Mouse (Mus musculus): ENCODE results near the gene Atf7.

The Atf7 gene

DNA sequence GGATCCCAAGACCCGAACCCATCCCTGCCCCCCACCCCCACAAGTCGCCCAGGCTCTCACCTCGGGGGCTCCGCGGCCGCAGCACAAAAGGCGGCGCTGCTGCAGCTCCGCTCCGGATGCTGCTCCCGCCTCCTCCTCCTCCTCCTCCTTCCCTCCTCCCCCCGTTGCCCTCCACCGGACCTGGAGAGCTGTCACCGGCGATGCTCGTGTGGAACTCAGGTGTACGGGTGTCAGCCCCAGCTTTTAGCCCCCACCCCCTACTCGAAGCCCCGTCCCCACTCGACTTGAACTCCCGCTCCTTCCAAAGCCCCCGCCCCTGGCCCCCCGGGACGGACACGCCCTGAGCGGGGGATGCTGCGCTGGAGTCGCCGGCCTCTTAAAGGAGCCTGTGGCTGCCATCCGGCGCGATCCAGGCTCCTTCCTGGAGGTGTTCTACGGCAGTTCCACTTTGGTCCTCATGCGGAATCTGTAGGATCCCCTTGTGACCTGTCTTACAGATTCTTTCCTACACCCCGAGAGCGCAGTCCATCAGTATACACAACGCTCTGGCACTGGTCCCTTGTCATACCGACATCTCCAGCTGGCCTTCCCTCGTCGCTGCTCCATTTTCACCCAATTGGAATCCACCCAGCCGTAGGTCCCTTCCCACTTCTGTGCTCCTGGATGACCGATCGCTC lies 108.4 kb downstream of the Atf7 start, which contains the start of gene Map3k12:
TSS of gene Map3k12 (minus strand) at position 337 of the 677 bp plus-strand sequence.
- peak in 1 of 2 experiments; percentile 76 for DNase-seq (ENCODE audit: low spot score in 2 of 2)

DNA sequence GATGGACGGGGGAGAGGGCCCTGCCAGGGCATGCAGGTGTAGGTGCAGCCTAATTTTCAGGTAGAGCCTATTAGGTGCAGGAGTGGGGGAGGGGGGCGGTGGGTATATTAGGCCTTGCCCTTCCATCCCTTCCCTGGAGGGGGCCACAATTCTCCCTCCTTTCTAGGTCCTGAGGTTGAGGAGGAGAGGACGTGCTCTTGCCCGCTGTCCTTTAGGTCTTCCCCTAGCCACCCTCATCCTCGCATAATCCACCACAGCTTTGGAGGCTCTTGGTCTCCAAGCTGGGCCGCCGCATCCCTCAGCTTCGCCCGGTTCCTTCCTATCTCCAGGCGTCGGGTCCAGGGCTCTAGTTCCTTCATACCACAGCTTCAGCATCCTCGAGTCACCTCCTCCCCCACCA lies 109.0 kb downstream of the Atf7 start:
- peak in 1 of 2 experiments; percentile 47 for DNase-seq (ENCODE audit: low spot score in 2 of 2)

DNA sequence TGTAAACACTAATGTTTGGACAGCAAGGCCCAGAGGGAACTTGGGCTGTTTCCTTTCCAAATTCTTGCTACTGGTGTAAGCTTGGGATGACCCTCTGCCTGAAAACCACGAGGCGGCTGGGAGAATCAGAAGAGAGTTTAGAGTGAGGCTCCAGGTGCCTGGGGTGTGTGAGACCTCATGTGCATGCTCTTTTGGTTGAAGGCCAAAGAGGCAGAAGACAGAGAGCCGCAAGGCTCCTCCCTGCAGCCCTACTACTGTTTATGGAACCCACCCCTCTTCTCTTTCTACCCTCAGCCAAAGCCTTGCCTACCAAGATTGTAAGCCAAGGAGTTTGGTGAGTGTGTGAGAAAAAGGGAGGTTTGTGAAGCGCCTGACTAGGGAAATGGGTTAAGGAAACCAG lies 109.5 kb downstream of the Atf7 start:
- DNase-seq (ENCODE audit: low spot score in 2 of 2) = no peak

DNA sequence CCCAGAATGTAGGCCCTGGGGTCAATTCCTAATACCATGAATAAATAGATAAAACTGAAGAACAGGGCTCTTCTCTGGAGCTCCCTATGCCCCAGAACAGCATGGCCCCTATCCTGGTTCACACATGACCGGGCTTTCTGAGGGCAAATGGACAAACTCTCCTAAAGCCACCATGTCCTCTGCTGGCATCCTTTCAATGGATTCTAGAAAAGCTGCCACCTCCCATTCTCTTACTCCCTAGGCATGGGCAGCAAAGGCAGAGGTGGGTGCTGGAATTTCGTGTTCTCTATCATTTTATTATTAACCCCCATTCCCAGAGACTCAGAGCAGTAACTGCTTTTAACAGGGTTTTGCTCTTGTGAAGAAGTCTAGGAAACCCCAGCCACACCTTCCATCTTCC lies 110.0 kb downstream of the Atf7 start:
- DNase-seq (ENCODE audit: low spot score in 2 of 2) = no peak

DNA sequence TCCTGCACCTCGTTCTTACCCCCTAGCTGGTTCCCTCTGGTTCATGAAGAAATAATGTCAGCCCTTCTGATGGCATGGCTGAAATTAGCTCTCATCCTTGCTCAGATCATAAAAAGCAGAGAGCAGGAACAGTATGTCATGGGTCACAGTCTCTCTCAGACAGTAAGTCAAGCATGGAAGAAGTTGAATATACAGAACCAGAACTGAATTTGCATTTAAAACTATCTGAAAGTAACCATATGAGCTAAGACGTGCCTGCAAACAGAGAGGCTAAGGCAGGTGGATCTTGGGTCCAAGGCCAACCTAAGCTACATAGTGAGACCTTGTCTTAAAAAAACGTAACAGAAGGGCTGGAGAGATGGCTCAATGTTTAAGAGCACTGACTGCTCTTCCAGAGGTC lies 112.3 kb downstream of the Atf7 start:
- no peak for DNase-seq (ENCODE audit: low spot score in 2 of 2)

DNA sequence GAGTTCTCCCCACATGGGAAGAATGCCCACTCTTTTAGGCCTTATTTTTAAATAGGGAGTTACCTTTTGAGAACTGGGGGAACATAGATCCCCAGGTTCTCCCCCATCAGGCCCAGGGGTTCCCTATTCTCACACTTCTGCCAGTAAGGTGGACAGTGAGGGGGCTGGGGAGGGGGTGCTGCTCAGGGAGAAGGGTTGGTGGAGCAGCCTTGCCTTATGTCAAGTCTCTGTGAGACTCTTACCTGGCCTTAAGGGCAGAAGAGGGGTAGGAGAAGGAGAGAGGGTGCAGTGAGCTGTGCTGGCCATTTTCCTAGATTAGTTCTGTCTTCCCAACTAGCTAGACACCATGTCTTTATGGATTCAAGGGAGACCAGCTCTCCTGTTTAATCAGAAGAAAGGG lies 112.8 kb downstream of the Atf7 start:
- DNase-seq (ENCODE audit: low spot score in 2 of 2) = no peak

DNA sequence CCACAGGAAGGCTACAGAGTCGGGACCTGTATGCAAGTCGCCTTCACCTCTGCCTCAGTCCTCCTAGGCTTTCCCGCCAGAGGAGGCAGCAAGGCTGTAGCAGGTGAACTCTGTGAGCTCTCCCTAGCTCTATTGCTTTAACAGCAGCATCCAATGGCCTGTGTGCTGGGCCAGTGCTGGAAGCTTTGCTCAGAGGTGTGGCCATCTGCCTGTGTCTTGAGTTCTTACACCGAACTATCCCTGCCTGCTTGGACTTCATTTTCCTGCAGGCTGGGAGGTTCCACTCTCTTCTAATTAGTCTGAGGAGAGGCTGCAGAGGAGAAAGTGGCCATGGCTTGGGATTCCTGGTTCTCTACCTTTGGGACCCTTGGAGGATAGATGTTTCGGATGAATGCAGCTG lies 113.3 kb downstream of the Atf7 start:
- DNase-seq (ENCODE audit: low spot score in 2 of 2) = no peak

DNA sequence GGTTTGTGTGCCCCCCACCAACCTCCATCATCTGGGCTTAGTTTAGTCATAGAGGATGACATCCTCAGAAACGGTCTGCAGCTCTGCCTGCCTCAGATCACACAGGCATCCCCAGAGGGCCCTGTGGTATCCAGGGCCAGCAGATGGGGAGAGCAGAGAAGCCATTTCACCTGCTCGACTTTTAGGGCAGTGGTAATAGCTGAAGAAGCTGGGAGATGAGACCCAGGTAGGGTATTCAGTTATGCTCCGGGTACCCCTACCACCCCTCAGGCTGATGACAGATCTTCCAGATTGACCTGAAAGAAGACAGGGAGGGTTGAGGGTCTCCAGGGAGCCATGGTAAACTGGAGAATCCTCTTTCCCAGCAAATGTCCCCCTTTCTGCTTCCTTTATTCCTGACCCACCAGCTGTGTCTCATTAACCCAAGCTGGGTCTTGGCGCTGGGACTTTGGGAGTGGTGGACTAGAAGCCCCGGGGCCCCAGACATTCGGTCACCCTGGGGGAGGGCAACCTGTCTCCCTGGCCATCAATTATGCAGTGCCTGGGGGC lies 113.9 kb downstream of the Atf7 start:
- DNase-seq (ENCODE audit: low spot score in 2 of 2) = no peak

DNA sequence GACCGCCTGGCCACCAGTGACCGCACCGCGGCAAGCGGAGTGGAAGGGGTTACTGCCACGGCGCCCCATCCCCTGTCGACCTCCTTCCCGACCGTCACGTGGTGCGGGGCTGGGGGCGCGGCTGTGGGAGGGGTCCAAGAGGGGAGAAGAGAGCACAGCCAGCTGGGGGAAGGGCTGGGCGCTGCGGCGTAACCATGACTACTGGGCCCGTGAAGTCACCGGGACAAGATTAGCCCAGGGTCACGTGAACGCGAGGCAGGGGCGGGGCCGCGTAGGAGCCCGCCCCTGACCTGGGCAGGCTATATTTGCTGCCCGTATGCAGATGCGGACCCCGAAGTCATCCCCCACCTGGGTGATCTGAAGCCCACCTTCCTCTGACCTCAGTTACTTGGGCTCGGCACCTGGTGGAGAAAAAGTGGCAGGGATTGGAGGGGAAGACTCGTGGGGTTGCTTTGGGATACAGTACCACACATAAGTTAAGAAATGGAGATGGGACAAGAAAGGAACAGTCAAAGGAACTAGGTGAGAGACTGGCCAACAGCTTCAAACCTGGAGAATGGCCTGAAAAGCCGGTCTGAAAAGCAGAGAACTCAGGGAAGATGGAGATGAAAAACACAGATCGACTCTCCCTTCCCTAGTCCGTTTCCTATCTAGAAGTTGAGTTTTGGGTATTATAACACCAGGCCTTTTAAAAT lies 114.5 kb downstream of the Atf7 start:
- DNase-seq (ENCODE audit: low spot score in 2 of 2) = peak; percentile 78 to 86

DNA sequence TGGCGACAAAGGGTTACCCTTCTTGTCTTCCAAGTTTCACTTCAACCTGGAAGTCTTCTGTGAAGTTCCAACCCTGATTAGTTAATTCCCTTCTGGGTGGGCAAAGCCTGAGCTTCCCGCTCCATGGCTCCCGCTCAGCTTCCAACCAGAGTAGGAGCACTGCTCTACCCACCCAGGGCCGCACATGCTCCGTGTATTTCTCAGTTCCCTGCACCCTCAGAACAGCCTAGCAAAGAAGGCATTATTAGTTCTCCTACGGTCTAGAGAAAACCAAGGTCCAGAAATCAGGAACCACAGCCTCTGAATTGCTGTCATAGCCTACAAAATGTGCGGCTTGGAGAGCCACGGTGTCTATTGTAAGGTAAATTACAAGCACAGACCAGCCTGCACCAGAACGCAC lies 115.2 kb downstream of the Atf7 start:
- DNase-seq (ENCODE audit: low spot score in 2 of 2) = no peak

DNA sequence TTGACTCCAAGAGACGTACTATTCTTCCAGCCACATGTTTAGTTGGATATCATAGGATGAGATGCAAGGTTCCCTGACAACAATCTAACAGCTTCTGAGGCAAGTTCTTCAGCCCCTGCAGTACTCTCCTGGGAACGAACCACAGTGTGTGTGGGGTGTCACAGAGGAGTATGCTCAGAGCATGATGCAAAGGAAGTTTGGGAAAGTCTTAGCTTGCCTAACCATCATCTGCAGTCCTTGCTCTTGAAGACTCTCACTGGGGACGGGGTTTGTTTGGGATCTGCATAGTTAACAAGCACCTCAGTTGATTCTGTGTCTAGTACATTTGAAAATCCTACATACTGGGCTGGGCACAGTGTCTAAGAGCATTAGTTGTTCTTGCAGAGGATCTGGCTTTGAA lies 116.9 kb downstream of the Atf7 start:
- DNase-seq (ENCODE audit: low spot score in 2 of 2) = no peak

DNA sequence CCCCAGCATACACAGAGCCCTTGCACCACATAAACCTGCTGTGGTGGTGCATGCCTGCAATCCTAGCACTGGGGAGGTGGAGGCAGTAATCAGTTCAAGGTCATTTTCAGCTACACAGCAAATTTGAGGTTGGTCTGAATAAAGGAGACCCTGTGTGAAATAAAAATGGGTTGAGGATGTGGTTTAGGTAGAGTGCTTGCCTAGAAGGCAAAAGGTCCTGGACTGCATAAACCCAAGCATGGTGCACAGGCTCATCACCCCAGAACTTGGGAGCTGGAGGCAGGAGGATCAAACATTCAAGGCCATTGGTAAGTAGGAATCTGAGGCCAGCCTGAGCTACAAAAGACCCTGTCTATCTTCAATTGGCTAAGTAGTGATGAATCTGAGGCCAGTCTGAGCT lies 117.7 kb downstream of the Atf7 start:
- DNase-seq (ENCODE audit: low spot score in 2 of 2) = no peak

DNA sequence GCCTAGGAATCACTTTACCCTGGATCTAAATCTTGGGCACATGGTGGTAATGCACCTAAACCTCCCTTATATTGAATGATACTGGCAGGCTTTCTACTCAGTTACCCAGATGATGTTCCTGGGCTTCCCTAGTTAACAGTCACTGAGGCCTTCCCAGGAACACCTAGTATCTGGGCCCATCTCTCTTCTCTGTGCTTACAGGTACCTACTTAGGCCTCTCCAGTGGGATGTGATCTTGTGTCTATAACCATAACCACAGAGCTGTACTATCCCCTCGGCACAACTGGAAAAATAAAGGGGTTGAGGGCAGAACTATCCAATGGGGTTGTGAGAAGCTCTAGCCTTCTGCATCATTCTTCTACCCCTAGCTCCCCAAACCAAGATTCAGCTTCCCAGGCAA lies 118.4 kb downstream of the Atf7 start:
- no peak for DNase-seq (ENCODE audit: low spot score in 2 of 2)

DNA sequence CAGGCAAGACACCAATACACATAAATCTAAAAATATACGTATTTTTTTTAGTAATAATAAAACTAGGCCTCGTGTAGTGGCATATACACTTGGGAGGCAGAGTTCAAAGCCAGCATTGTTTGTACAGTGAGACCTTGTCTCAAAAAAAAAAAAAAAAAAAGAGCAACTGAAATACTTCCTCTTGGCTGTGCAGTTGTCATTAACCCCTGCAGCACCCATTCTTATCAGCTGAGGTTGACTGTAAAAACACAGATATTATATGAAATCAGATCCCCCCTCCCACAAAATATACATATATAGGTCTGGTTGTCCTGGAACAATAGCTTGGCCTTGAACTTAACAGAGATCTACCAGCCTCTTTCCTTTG lies 118.8 kb downstream of the Atf7 start:
- no peak for DNase-seq (ENCODE audit: low spot score in 2 of 2)

DNA sequence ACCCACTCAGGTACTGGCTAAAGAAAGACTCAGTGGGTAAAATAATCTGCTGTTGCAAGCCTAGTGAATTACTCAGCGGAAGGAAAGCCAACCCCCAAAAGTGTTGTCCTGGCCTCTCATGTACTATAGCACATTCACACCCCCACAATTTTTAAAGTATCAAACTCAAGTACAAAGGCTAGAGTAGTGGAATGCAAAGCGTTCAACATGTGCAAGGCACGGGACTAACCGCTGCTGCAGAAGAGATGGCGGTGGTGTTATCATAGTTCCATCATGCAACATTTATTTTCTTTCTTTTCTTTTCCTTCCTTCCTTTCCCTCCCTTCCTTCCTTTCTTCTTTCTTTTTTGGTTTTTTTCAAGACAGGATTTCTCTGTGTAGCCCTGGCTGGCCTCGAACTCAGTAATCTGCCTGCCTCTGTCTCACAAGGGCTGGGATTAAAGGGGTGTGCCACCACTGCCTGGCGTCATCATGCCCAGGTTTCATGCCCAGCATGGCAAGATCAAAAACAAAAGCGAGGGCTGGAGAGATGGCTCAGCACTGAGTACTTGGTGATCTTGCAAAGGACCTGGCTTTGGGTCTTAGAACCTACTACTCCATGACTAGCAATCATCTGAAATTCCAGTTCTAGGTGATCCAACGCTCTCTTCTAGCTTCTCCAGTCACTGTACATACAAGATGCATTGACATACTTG lies 119.3 kb downstream of the Atf7 start:
- DNase-seq (ENCODE audit: low spot score in 2 of 2) = no peak

DNA sequence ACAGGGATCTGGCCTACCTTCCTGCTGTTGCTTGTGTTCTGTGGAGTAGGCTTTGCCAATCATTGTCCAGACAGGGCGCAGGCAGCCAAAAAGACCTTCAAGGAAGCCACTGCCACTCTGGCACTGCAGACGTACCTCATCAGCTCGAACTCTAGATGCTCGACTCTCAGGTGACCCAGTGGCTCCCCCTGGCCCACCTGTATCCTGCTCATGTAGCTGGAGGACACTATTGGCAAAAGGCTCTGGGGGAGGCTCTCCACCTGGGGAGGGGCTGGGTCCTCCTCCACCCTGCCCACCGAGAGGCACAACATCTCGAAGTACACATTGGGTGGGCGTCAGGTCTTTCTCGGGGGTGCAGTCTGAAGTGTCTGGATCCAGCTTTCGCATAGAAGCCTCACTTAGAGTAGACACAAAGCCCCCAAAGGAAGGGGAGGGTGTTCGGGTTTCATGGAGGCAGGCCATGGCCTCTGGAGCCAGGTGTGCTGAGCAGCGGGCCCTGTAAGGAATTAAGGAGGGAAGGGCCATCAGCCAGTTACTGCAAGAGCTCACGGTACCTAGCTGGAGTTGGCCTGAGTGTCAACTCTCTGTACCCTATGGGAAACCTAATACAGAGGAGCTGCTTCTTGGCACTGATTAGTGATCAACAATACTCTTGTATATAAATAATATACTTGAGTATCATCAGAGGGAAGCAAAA lies 120.0 kb downstream of the Atf7 start:
- no peak for DNase-seq (ENCODE audit: low spot score in 2 of 2)

DNA sequence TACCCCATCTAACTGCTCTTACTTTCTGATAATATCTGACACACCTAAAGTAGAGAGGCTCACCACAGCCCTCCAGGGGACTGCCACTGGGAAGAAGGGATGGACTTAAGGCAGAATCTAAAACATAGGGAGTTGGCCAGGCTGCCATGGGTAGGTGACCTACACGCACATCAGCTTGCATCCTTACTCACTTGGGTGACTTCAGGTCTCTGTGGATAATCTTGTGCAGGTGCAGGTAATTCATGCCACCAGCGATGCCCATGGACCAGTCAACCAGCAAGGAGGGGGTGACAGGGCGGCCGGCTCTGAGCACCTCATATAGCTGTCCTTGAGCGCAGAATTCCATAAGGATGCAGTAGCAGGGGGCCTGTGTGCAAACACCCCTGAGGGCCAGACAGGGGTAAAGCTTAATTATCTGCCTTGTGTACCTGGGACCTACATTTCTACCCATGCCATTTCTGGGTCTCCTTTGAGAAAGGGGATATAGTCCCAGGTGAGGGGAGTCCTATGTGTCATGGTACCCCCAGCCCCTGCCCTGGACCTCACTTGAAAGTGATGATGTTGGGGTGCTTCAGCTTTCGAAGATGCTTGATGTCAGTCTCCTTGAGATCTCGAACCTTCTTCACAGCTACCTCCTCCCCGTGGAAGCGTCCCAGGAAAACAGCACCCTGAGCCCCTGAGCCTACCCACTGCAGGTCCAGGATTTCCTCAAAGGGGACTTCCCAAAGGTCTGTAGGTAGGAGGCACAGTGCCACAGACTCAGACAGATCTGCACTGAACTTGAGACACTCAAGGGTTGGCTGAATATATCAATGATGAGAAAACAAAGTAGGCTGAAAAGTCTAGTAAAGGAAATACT lies 121.1 kb downstream of the Atf7 start:
- no peak for DNase-seq (ENCODE audit: low spot score in 2 of 2)

DNA sequence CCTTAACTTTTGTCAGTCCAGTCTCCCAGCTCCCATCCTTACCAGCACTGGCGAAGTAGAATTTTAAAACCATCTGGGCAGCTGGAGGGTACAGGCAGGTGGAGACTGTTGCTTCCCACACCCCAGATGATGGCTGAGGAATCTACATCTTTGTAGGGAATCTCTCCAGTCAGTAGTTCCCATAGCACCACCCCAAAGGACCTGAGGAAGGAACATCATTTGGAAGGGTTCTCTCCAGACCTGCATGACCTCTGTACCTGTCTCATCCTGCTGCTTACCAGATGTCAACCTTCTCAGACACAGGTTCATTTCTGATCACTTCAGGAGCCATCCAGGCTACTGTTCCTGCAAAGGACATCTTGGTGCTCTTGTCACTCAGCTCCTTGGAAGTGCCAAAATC lies 121.8 kb downstream of the Atf7 start, which contains the start of gene Gm10337:
TSS of gene Gm10337 (plus strand) at position 276 of the 400 bp plus-strand sequence.
- no peak for DNase-seq (ENCODE audit: low spot score in 2 of 2)

DNA sequence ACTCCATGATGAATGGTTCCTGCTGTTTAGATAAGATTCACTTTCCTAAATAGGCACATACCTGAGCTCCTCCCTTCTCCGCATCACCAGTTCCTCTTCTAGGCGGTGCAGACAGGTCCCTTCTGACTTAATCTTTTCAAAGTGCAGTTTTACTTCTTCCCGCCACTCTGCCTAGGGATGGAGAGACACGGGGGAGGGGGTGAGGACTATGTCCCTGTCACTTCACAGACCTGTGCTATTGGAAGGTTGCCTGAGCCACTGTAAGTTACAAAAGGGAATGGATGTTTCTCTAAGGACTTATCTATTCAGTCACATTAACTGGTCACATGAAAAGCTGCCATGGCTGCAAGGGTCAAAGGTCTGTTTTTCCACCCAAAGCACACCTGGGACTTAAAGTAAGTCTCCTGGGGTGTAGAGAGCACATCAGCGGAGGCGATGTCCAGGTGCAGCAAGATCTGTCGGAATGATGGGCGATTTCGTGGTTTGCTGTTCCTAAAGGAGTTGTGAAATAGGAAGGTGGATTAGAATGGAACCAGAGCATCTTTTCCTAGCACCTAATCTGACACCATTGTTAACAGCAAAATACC lies 122.9 kb downstream of the Atf7 start:
- no peak for DNase-seq (ENCODE audit: low spot score in 2 of 2)

DNA sequence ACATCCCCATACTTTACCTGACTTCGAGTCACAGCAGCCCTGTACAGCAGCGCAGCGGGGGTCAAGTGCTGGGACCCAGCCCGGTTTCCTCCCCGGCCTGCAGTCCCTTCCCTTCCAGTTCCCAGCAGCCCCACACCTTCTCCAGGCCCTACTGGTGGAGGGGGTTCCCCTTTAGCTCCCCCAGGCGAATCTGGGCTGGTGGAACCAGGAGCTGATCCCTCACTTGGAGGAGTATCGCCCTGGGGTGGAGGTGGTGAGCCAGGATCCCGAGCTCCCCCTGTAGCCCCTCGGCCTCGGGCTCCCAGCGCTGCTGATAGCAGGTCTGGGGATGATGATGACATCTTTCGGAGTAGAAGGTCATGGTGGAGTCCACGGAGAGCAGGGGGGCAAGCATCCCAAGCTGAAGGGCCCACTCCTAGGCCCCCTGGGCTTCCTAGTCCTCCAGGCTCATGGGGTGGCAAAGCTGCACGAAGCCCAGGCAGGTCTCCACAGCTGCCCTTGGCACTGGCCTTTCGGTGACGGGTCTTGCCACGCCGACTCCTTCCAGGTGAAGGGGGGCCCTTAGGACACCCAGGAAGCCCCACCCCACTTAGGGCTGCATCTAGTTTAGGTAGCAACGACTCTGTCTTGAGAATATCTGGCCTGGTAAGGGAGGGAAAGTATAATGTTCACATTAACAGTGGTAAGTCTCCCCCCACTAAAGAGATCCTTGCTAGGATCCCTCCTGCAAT lies 124.0 kb downstream of the Atf7 start:
- DNase-seq (ENCODE audit: low spot score in 2 of 2) = no peak

All from left cerebral cortex, adult 9 months (tissue).